Mouse (Mus musculus): Measurements from ENCODE around the gene Tmem95. TPM values are rescaled to one million over a fixed set of nuclear protein-coding genes. Genes with fewer than 3 reads are reported as not detected.

The Tmem95 gene
- polyA plus RNA-seq, 1 experiment = not detected

DNA sequence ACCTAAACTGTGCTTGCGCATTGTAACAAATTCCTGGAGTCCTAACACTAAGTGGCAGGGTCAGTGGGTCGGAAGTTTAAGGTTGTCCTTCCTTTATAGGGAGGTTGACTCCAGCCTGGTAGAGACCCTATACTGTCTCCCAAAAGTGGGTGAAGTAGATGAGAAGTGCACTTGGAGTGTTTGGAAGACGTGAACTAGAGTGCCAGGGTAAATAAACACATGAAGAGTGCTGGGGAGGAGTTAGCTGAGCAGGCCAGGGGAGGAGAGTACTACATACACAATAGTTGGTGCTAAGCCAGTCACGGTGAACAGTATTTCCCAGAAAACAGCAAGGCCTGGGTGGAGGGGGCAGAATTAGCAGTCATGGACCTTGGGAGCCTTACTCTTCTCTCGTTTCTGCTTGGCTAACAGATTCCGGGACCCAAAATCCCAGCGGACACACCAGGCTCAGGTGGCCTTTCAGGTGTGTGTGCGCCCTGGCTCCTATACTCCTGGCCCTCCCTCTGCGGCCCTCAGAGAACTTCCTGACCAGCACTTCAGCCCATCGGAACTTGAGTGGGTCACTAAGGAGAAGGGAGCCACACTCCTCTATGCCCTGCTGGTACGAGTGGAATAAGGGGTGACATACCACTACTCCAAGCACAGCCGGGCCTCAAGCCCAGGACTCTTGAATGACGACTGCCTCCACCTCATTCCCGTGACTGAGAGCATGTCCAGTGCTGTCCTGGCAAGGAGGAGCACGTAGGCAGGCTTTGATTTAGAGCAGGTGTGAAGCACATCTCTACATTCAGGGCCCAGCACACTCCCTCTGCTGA, 35.1 kb upstream of the Tmem95 start:
- TF ChIP-seq CTCF (IDR thresholded peaks at IDR 0.05; ENCODE audit: control insufficient read depth, insufficient read depth, insufficient read length) (no peak), CEBPB (IDR thresholded peaks at IDR 0.05; ENCODE audit: low read depth) (no peak), MYOG (IDR thresholded peaks at IDR 0.05; ENCODE audit: control insufficient read depth, extremely low read depth, insufficient read length) (no peak), FOSL1 (IDR thresholded peaks at IDR 0.05; ENCODE audit: insufficient read depth, low read length, poor library complexity, severe bottlenecking) (no peak), USF1 (IDR thresholded peaks at IDR 0.05; ENCODE audit: low read depth) (no peak), MAX (IDR thresholded peaks at IDR 0.05) (no peak), MYOD1 (IDR thresholded peaks at IDR 0.05; ENCODE audit: control insufficient read depth, insufficient read length, low read depth) (no peak)
- Histone ChIP-seq H3K27me3 (ENCODE audit: control insufficient read depth, insufficient read depth, insufficient read length) (no peaks in the 10 kb centered on the region), H3K4me3 (ENCODE audit: insufficient read depth, poor library complexity, severe bottlenecking) (peak overlapping the region; percentile 55), H3K79me2 (ENCODE audit: control insufficient read depth, insufficient read depth) (peaks cover 40% of the 10 kb centered on the region), H3ac (ENCODE audit: control insufficient read depth, insufficient read length, low read depth) (peak overlapping the region; percentile 46), H3K79me3 (ENCODE audit: low read depth) (peaks cover 22% of the 10 kb centered on the region), H3K36me3 (ENCODE audit: control insufficient read depth, insufficient read depth) (peaks cover 91% of the 10 kb centered on the region)

DNA sequence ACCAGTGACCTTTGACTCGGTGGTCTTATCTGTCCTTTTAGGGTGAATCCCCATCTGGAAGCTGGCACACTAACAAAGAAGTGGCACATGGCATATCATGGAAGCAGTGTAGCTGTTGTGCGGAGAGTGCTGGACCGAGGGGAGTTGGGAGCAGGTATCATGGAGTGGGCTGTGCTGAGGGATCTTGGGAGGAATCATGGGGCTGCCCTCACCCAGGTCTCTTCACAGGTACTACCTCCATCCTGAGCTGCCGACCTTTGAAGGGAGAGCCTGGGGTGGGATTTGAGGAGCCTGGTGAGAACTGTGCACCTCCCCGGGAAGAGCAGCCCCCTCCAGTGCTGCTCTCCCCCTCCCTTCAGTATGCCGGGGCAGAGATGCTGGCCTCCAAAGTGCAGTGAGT, 33.9 kb upstream of the Tmem95 start:
- Histone ChIP-seq H3K79me3 (ENCODE audit: low read depth) (peaks cover 12% of the 10 kb centered on the region), H3K4me3 (ENCODE audit: insufficient read depth, poor library complexity, severe bottlenecking) (no peak overlapping the region), H3ac (ENCODE audit: control insufficient read depth, insufficient read length, low read depth) (no peak overlapping the region), H3K79me2 (ENCODE audit: control insufficient read depth, insufficient read depth) (peaks cover 28% of the 10 kb centered on the region), H3K36me3 (ENCODE audit: control insufficient read depth, insufficient read depth) (peaks cover 91% of the 10 kb centered on the region), H3K27me3 (ENCODE audit: control insufficient read depth, insufficient read depth, insufficient read length) (no peaks in the 10 kb centered on the region)
- TF ChIP-seq MYOD1 (IDR thresholded peaks at IDR 0.05; ENCODE audit: control insufficient read depth, insufficient read length, low read depth) = no peak
- no peak for TF ChIP-seq CEBPB (IDR thresholded peaks at IDR 0.05; ENCODE audit: low read depth)

DNA sequence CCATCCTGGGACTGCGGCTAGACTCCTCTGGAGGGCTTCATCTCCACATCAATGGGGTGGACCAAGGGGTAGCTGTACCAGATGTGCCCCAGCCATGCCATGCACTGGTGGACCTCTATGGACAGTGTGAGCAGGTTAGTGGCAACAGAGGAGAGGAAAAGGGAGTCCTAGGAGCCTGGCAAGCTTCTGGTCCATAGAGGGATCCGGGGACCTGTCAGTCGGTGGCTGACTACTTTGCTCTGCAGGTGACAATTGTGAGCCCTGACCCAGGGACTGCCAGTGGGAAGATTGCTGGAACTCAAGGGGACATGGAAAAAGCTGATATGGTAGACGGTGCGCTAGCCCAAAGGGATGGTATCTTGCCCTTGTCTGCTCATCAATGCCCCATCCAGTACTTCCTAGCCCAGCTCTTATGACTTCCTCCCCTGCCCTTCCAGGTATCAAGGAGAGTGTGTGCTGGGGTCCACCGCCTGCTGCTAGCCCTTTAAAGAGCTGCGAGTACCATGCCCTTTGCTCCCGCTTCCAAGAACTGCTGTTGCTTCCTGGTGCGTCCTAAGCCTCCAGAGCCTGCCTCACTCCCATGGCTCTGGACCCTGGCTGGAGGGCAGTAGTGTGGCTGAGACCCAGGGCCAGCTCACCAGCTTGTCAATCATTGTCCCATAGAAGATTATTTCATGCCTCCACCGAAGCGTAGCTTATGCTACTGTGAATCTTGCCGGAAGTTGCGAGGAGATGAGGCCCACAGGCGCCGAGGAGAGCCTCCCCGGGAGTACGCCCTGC, 33.2 kb upstream of the Tmem95 start:
- no peaks in the 10 kb centered on the region for H3K27me3 ChIP-seq (ENCODE audit: control insufficient read depth, insufficient read depth, insufficient read length)

DNA sequence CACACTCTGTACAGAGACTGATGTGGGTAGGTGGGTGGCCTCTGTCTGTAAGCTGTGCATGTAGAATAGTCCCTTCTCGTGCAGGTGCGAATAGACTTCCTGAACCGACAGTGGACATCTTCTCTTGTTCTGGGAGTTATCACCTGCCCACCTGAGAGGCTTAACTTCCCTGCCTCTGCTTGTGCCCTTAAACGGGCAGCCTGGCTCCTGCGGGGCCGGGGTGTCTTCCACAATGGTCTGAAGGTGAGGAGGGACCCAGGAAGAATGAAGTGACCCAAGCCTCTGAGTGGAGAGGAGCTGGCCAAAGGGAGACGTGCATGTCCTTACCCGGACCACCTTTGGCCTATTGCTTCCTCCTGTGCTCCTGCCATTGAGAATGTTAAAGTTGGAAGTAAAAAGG, 32.4 kb upstream of the Tmem95 start:
- H3ac ChIP-seq (ENCODE audit: control insufficient read depth, insufficient read length, low read depth) = no peak overlapping the region
- H3K79me3 ChIP-seq (ENCODE audit: low read depth) = no peaks in the 10 kb centered on the region
- peaks cover 19% of the 10 kb centered on the region for H3K79me2 ChIP-seq (ENCODE audit: control insufficient read depth, insufficient read depth)
- TF ChIP-seq MYOG (IDR thresholded peaks at IDR 0.05; ENCODE audit: control insufficient read depth, extremely low read depth, insufficient read length) (no peak), MYOD1 (IDR thresholded peaks at IDR 0.05; ENCODE audit: control insufficient read depth, insufficient read length, low read depth) (no peak), CEBPB (IDR thresholded peaks at IDR 0.05; ENCODE audit: low read depth) (no peak), CTCF (IDR thresholded peaks at IDR 0.05; ENCODE audit: control insufficient read depth, insufficient read depth, insufficient read length) (no peak), MAX (IDR thresholded peaks at IDR 0.05) (no peak), USF1 (IDR thresholded peaks at IDR 0.05; ENCODE audit: low read depth) (no peak), FOSL1 (IDR thresholded peaks at IDR 0.05; ENCODE audit: insufficient read depth, low read length, poor library complexity, severe bottlenecking) (no peak)
- H3K27me3 ChIP-seq (ENCODE audit: control insufficient read depth, insufficient read depth, insufficient read length) = no peaks in the 10 kb centered on the region
- H3K4me3 ChIP-seq (ENCODE audit: insufficient read depth, poor library complexity, severe bottlenecking) = no peak overlapping the region
- H3K36me3 ChIP-seq (ENCODE audit: control insufficient read depth, insufficient read depth) = peaks cover 91% of the 10 kb centered on the region

More for the DNA sequence above, 33.2 kb upstream of the Tmem95 start:
- TF ChIP-seq CTCF (IDR thresholded peaks at IDR 0.05; ENCODE audit: control insufficient read depth, insufficient read depth, insufficient read length) = no peak
- no peak for TF ChIP-seq CEBPB (IDR thresholded peaks at IDR 0.05; ENCODE audit: low read depth)
- no peak for TF ChIP-seq USF1 (IDR thresholded peaks at IDR 0.05; ENCODE audit: low read depth)
- TF ChIP-seq MAX (IDR thresholded peaks at IDR 0.05) = no peak
- TF ChIP-seq MYOD1 (IDR thresholded peaks at IDR 0.05; ENCODE audit: control insufficient read depth, insufficient read length, low read depth) = no peak
- TF ChIP-seq FOSL1 (IDR thresholded peaks at IDR 0.05; ENCODE audit: insufficient read depth, low read length, poor library complexity, severe bottlenecking) = no peak
- Histone ChIP-seq H3ac (ENCODE audit: control insufficient read depth, insufficient read length, low read depth) (no peak overlapping the region), H3K79me2 (ENCODE audit: control insufficient read depth, insufficient read depth) (peaks cover 20% of the 10 kb centered on the region), H3K79me3 (ENCODE audit: low read depth) (peaks cover 4% of the 10 kb centered on the region), H3K36me3 (ENCODE audit: control insufficient read depth, insufficient read depth) (peaks cover 91% of the 10 kb centered on the region), H3K4me3 (ENCODE audit: insufficient read depth, poor library complexity, severe bottlenecking) (no peak overlapping the region)

DNA sequence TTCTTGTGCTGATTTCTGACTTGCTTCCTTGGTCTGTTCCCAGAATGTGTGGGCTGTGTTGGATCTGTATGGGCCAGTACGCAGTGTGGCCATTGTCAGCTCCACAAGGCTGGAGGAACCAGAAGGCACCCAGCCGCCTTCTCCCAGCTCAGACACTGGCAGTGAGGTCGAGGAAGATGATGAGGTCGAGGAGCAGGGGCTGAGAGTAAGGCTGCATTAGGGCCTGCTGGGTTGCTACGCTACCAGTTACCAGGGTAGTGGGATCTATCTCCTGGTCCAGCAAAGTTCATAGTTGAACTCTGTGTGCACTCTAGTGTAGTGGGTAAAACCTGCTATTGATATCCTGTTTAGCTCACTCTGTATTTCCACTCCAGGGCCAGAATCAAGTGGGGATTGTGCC, 31.4 kb upstream of the Tmem95 start:
- H3K36me3 ChIP-seq (ENCODE audit: control insufficient read depth, insufficient read depth) = peaks cover 93% of the 10 kb centered on the region

More for the DNA sequence above, 31.4 kb upstream of the Tmem95 start:
- H3K79me3 ChIP-seq (ENCODE audit: low read depth) = peaks cover 1% of the 10 kb centered on the region
- TF ChIP-seq MYOG (IDR thresholded peaks at IDR 0.05; ENCODE audit: control insufficient read depth, extremely low read depth, insufficient read length) (no peak), MYOD1 (IDR thresholded peaks at IDR 0.05; ENCODE audit: control insufficient read depth, insufficient read length, low read depth) (no peak), MAX (IDR thresholded peaks at IDR 0.05) (no peak)
- H3K27me3 ChIP-seq (ENCODE audit: control insufficient read depth, insufficient read depth, insufficient read length) = no peaks in the 10 kb centered on the region
- no peak overlapping the region for H3K4me3 ChIP-seq (ENCODE audit: insufficient read depth, poor library complexity, severe bottlenecking)
- H3ac ChIP-seq (ENCODE audit: control insufficient read depth, insufficient read length, low read depth) = no peak overlapping the region
- peaks cover 12% of the 10 kb centered on the region for H3K79me2 ChIP-seq (ENCODE audit: control insufficient read depth, insufficient read depth)
